Mouse (Mus musculus): ENCODE measurements around the gene Dock2. TPM values are rescaled to one million over a fixed set of nuclear protein-coding genes. Genes with fewer than 3 reads are reported as not detected.

The Dock2 gene
- polyA plus RNA-seq, 1 experiment from 2014 or later: 1.2 TPM

GRCm38 (mm10) chr11:34397661-34398060, 386.0 kb downstream of the Dock2 start:
- Histone ChIP-seq H3K27me3 (ENCODE audit: insufficient read depth, poor library complexity, severe bottlenecking) (no peaks in the 10 kb centered on the region), H3K27ac (no peak overlapping the region), H3K4me1 (no peaks in the 10 kb centered on the region), H3K9me3 (no peaks in the 10 kb centered on the region), H3K36me3 (no peaks in the 10 kb centered on the region), H3K4me3 (no peak overlapping the region)
- 86% methylated on average over 5 of the region's 5 CpGs for WGBS
- no peak for DNase-seq (ENCODE audit: low spot score)

DNA sequence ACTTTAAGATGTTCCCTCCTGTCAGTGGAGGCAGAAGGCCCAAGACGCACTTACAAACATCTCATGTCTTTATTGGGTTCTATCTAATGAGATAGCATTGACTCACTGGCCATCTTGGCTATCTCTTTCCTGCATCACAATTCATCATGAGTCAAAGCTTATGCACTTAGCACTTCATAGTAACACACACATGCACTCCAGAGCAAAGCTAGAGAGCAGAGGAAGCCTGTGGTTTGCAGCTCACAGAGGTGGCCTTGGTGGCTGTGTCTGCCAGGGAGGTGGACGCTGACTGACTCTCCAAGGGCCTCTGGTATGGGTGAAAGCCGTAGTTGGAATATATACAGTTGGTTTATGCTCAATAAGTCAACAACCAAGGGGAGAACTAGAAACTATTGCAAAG, 387.9 kb downstream of the Dock2 start:
- no peaks in the 10 kb centered on the region for H3K9me3 ChIP-seq
- H3K36me3 ChIP-seq: no peaks in the 10 kb centered on the region
- no peaks in the 10 kb centered on the region for H3K27me3 ChIP-seq (ENCODE audit: insufficient read depth, poor library complexity, severe bottlenecking)
- H3K4me3 ChIP-seq: no peak overlapping the region
- H3K4me1 ChIP-seq: no peaks in the 10 kb centered on the region
- WGBS: 84% methylated on average over 3 of the region's 3 CpGs
- no peak for DNase-seq (ENCODE audit: low spot score)
- no peak overlapping the region for H3K27ac ChIP-seq

- H3K27ac ChIP-seq: no peak overlapping the region
- DNase-seq (ENCODE audit: low spot score): no peak
- no peaks in the 10 kb centered on the region for H3K9me3 ChIP-seq
- no peaks in the 10 kb centered on the region for H3K36me3 ChIP-seq
- H3K4me1 ChIP-seq: peaks cover 12% of the 10 kb centered on the region
- H3K27me3 ChIP-seq (ENCODE audit: insufficient read depth, poor library complexity, severe bottlenecking): no peaks in the 10 kb centered on the region
- 38% methylated on average over 4 of the region's 4 CpGs for WGBS
- no peak overlapping the region for H3K4me3 ChIP-seq
These were observed 391.6 kb downstream of the Dock2 start for GRCm38 (mm10) chr11:34392105-34392504.

DNA sequence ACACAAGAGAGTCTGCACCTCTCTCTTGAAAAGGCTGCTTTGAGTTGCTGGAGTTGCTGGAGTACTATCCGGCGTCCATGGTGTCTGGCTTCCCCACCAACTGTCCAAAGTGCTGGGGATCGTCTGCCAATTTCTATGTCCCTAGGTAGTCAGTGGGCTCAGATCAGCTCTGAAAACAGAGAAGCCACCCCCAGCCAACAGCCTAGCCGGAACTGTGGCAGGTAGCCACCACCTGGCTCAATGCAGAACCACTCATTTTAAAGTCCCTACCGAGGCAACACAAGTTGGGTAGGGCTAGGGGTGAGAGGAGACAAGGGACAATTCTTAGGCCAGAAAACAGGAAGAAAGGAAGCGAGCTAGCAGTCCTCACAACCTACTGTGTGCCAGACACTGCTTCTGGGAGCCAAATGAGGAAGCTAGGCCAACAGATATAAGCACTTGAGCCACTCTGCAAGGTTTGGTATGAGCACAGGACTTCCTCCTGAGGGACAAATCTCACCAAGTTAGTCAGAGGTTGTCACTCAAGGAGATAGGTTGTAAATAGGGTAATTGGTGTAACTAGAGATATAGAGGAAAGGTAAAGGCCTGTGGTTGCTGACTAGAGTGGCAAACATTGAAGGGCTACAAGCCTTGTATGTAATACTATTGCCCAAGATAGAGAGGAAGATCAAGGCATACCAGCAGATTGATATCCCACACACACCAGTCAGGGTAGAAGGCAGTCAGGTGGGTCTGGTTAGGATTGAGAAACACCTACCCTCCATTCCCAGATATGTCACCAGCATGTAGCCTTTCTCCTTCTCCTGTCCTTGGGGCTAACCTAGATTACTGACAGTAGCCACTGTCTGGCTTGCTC, 394.2 kb downstream of the Dock2 start:
- 77% methylated on average over 6 of the region's 6 CpGs for WGBS

GRCm38 (mm10) chr11:34385001-34385688, 398.5 kb downstream of the Dock2 start:
- Histone ChIP-seq H3K4me3 (no peak overlapping the region), H3K4me1 (peaks cover 9% of the 10 kb centered on the region), H3K27ac (no peak overlapping the region), H3K27me3 (ENCODE audit: insufficient read depth, poor library complexity, severe bottlenecking) (no peaks in the 10 kb centered on the region), H3K9me3 (no peaks in the 10 kb centered on the region), H3K36me3 (no peaks in the 10 kb centered on the region)
- no peak for DNase-seq (ENCODE audit: low spot score)
- 74% methylated on average over 1 of the region's 1 CpGs for WGBS

More for the DNA sequence above, 394.2 kb downstream of the Dock2 start:
- peaks cover 12% of the 10 kb centered on the region for H3K4me1 ChIP-seq
- no peak for DNase-seq (ENCODE audit: low spot score)
- no peaks in the 10 kb centered on the region for H3K9me3 ChIP-seq
- no peaks in the 10 kb centered on the region for H3K27me3 ChIP-seq (ENCODE audit: insufficient read depth, poor library complexity, severe bottlenecking)
- H3K4me3 ChIP-seq: no peak overlapping the region
- H3K36me3 ChIP-seq: no peaks in the 10 kb centered on the region
- 0 out of 2 replicates have a peak overlapping the region, but pooled peaks have one; percentile 39 for H3K27ac ChIP-seq

DNA sequence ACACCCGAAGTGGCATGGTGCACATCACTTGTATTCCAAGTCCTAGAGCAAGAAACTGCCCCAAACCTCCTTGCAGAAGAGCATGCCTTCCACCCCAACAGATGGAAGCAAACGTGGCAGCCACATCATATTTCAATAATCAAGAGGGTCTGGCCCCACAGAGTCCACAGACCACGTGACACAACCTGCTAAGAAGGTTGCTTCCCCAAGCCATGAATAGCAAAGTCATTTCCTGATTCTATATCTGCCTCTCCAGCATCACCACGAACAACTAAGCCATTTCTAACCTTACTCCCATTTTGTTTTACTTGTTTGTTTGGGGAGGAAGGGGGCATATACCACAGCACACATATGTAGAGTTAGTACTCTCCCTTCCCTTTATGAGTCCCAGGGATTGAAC, 399.5 kb downstream of the Dock2 start:
- peaks cover under 1% of the 10 kb centered on the region; the same call in 1 of the 2 replicates for H3K4me1 ChIP-seq
- H3K4me3 ChIP-seq: no peak overlapping the region
- no peaks in the 10 kb centered on the region for H3K9me3 ChIP-seq
- no peak for DNase-seq (ENCODE audit: low spot score)
- H3K27ac ChIP-seq: no peak overlapping the region
- 71% methylated on average over 4 of the region's 4 CpGs for WGBS
- no peaks in the 10 kb centered on the region for H3K27me3 ChIP-seq (ENCODE audit: insufficient read depth, poor library complexity, severe bottlenecking)
- H3K36me3 ChIP-seq: no peaks in the 10 kb centered on the region

DNA sequence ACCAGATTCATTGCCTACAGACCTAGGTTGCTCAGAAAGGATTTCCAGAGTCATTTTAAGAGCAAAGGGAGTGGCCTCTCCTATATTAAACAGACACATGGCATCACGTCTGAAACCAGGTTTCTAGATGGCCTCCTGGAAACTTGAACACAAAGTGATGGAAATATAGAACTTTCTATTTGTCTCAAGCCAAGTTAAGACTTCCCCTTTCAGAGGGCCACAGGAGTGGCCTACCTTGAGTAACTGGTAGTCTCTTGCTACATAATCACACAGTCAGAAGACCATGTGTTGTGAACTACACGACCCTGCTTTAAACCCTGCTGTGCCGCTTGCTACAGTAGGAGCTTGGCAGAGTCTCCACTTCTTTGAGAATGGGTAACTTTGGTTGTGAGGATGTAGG, 400.2 kb downstream of the Dock2 start:
- no peaks in the 10 kb centered on the region for H3K4me1 ChIP-seq
- no peaks in the 10 kb centered on the region for H3K27me3 ChIP-seq (ENCODE audit: insufficient read depth, poor library complexity, severe bottlenecking)
- H3K4me3 ChIP-seq: no peak overlapping the region
- H3K9me3 ChIP-seq: no peaks in the 10 kb centered on the region
- no peak overlapping the region for H3K27ac ChIP-seq
- H3K36me3 ChIP-seq: no peaks in the 10 kb centered on the region
- 80% methylated on average over 3 of the region's 3 CpGs for WGBS
- no peak for DNase-seq (ENCODE audit: low spot score)

GRCm38 (mm10) chr11:34377649-34378048, 406.0 kb downstream of the Dock2 start:
- H3K36me3 ChIP-seq: no peaks in the 10 kb centered on the region
- no peak overlapping the region for H3K4me3 ChIP-seq
- no peak overlapping the region for H3K27ac ChIP-seq
- no peaks in the 10 kb centered on the region for H3K27me3 ChIP-seq (ENCODE audit: insufficient read depth, poor library complexity, severe bottlenecking)
- DNase-seq (ENCODE audit: low spot score): no peak
- WGBS: 85% methylated on average over 6 of the region's 6 CpGs
- peaks cover under 1% of the 10 kb centered on the region; the same call in 1 of the 2 replicates for H3K4me1 ChIP-seq
- no peaks in the 10 kb centered on the region for H3K9me3 ChIP-seq

DNA sequence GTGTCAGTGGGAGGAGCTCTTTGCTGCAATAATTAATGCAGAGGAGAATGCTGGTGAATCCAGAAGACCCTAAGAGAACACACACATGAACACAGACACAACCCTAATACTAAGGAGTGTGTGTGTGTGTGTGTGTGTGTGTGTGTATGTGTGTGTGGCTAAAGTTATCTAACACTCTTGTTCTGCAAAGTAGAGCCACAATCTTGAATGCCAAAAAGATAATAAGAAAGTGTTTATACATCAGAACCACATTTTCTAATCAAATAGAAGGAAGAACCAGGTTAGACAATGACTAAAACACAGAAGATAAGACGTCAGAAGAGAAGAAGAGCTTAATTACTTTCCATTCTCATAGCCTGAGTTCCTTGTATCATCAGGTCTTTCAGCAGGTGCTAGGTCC, 408.1 kb downstream of the Dock2 start:
- H3K4me1 ChIP-seq: peaks cover 5% of the 10 kb centered on the region; the same call in 1 of the 2 replicates
- no peaks in the 10 kb centered on the region for H3K27me3 ChIP-seq (ENCODE audit: insufficient read depth, poor library complexity, severe bottlenecking)
- no peak overlapping the region for H3K27ac ChIP-seq
- DNase-seq (ENCODE audit: low spot score): no peak
- H3K4me3 ChIP-seq: no peak overlapping the region
- no peaks in the 10 kb centered on the region for H3K9me3 ChIP-seq
- H3K36me3 ChIP-seq: no peaks in the 10 kb centered on the region
- 61% methylated on average over 1 of the region's 1 CpGs for WGBS

DNA sequence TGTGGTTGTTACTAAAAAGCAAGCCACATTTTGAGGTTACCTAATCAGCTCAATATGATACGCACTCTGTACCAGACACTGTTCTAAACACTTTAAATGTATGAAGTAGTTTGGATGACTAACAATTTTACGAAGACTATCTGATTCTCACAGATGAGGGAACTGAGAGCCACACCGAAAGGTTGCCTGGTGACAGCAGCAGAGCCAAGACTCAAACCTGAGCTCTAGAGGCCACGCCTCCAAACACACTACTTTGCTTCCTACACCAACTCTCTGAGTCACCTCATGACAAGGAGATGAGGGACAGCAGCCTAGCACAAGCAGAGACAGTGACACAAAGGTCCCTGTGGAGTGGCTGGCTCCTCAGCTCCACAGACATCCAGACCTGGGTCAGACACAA, 411.5 kb downstream of the Dock2 start:
- no peaks in the 10 kb centered on the region for H3K36me3 ChIP-seq
- H3K27ac ChIP-seq: no peak overlapping the region
- H3K27me3 ChIP-seq (ENCODE audit: insufficient read depth, poor library complexity, severe bottlenecking): no peaks in the 10 kb centered on the region
- WGBS: 70% methylated on average over 4 of the region's 4 CpGs
- DNase-seq (ENCODE audit: low spot score): no peak
- peaks cover 5% of the 10 kb centered on the region; the same call in 1 of the 2 replicates for H3K4me1 ChIP-seq
- H3K4me3 ChIP-seq: no peak overlapping the region
- no peaks in the 10 kb centered on the region for H3K9me3 ChIP-seq

DNA sequence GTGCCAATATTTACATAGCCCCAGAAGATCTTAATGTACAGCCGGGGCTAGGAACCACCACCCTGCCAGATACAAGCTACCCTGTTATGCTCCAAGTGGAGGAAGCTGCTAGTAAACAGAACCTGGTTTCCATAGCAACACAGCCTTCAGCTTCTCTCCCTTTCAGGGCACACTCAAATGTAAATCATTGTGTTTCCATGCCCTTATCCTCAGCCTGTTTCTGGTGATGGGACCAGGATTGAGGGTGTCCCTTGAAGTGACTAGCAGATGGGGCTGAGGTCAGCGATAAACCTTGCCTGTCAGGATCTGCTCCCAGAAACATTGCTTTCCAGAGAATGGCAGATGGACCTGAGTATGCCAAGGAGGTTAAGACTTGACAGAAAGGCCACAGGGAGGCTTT, 427.6 kb downstream of the Dock2 start:
- Histone ChIP-seq H3K4me3 (no peak overlapping the region), H3K9me3 (no peaks in the 10 kb centered on the region), H3K27ac (no peak overlapping the region), H3K36me3 (no peaks in the 10 kb centered on the region), H3K4me1 (peaks cover 13% of the 10 kb centered on the region; the same call in 1 of the 2 replicates), H3K27me3 (ENCODE audit: insufficient read depth, poor library complexity, severe bottlenecking) (no peaks in the 10 kb centered on the region)
- no peak for DNase-seq (ENCODE audit: low spot score)
- 54% methylated on average over 2 of the region's 2 CpGs for WGBS

- no peaks in the 10 kb centered on the region for H3K9me3 ChIP-seq
- peaks cover 13% of the 10 kb centered on the region; the same call in 1 of the 2 replicates for H3K4me1 ChIP-seq
- no peak overlapping the region for H3K4me3 ChIP-seq
- no peaks in the 10 kb centered on the region for H3K36me3 ChIP-seq
- no peaks in the 10 kb centered on the region for H3K27me3 ChIP-seq (ENCODE audit: insufficient read depth, poor library complexity, severe bottlenecking)
- no peak overlapping the region; the same call in 1 of the 2 replicates for H3K27ac ChIP-seq
- 67% methylated on average over 12 of the region's 12 CpGs for WGBS
- DNase-seq (ENCODE audit: low spot score): no peak
These were observed 428.3 kb downstream of the Dock2 start for GRCm38 (mm10) chr11:34355406-34355805.

- Histone ChIP-seq H3K27ac (no peak overlapping the region), H3K4me3 (no peak overlapping the region), H3K9me3 (no peaks in the 10 kb centered on the region), H3K27me3 (ENCODE audit: insufficient read depth, poor library complexity, severe bottlenecking) (no peaks in the 10 kb centered on the region), H3K36me3 (no peaks in the 10 kb centered on the region), H3K4me1 (peaks cover 4% of the 10 kb centered on the region; the same call in 1 of the 2 replicates)
- 85% methylated on average over 10 of the region's 10 CpGs for WGBS
- DNase-seq (ENCODE audit: low spot score): no peak
These were observed 434.1 kb downstream of the Dock2 start for GRCm38 (mm10) chr11:34349453-34350056.
